Mouse (Mus musculus): ENCODE data around the gene Bola2.

Bola2 gene

GRCm38 (mm10) chr7:126690737-126691136 lies 4.5 kb upstream of the Bola2 start:
- DNase-seq, result no peak

GRCm38 (mm10) chr7:126691676-126692075 lies 3.5 kb upstream of the Bola2 start:
- no peak for DNase-seq

GRCm38 (mm10) chr7:126692426-126692825 lies 2.8 kb upstream of the Bola2 start:
- no peak for DNase-seq

GRCm38 (mm10) chr7:126693256-126693655 lies 1.9 kb upstream of the Bola2 start:
- peak; percentile 75 for DNase-seq

- DNase-seq, result no peak
These were observed 1.4 kb upstream of the Bola2 start for GRCm38 (mm10) chr7:126693781-126694180.

GRCm38 (mm10) chr7:126694441-126695051 lies 655 bp upstream of the Bola2 start:
- DNase-seq, result no peak

- DNase-seq, result peak; percentile 92
These were observed 518 bp downstream of the Bola2 start, which contains the start of gene Slx1b for GRCm38 (mm10) chr7:126695631-126696207. Gene Slx1b (minus strand): TSS chr7:126695784.

GRCm38 (mm10) chr7:126696303-126696702 lies 1.1 kb downstream of the Bola2 start:
- no peak for DNase-seq

- no peak for DNase-seq
These were observed 1.7 kb downstream of the Bola2 start for GRCm38 (mm10) chr7:126696886-126697285.

- no peak for DNase-seq
These were observed 2.6 kb downstream of the Bola2 start for GRCm38 (mm10) chr7:126697838-126698237.

- DNase-seq, result no peak
These were observed 5.1 kb downstream of the Bola2 start for GRCm38 (mm10) chr7:126700063-126701015.

GRCm38 (mm10) chr7:126701070-126701469 lies 5.9 kb downstream of the Bola2 start:
- DNase-seq, result peak; percentile 93

GRCm38 (mm10) chr7:126701559-126702357 lies 6.6 kb downstream of the Bola2 start:
- peak; percentile 23 for DNase-seq

- no peak for DNase-seq
These were observed 7.2 kb downstream of the Bola2 start for GRCm38 (mm10) chr7:126702358-126702757.

- peak; percentile 52 for DNase-seq
These were observed 7.9 kb downstream of the Bola2 start for GRCm38 (mm10) chr7:126702861-126703756.

GRCm38 (mm10) chr7:126703757-126704077 lies 8.5 kb downstream of the Bola2 start:
- peak; percentile 40 for DNase-seq

GRCm38 (mm10) chr7:126704121-126704980 lies 9.2 kb downstream of the Bola2 start:
- DNase-seq, result peak; percentile 87

- DNase-seq, result no peak
These were observed 12.4 kb downstream of the Bola2 start, which contains the start of gene Coro1a for GRCm38 (mm10) chr7:126707442-126708174. Gene Coro1a (minus strand): TSS chr7:126707787.

GRCm38 (mm10) chr7:126708175-126708952 lies 13.2 kb downstream of the Bola2 start:
- DNase-seq, result no peak
